Mouse (Mus musculus) embryonic facial prominence, embryonic 10.5 days (tissue): ENCODE measurements at regions not wholly inside any gene's neighbourhood (a gene's known extent, or its start where the extent isn't known, plus 50 kb on each side); places are given as distances from the start of the nearest gene placed in this dataset.

Experiments used
- DNase-seq: peaks from one replicate; pipeline ENCODE4 v3.0.0-alpha.2; 2017; ENCODE audit warnings: low spot score
- H3K27ac ChIP-seq: fragments of 300-500 bp; sonication (generic); replicated peaks from 2 replicates; pipeline ENCODE4 v1.5.1; 2016; ENCODE audit warnings: mild to moderate bottlenecking
- H3K27me3 ChIP-seq: fragments of 300-500 bp; sonication (generic); replicated peaks from 2 replicates; pipeline ENCODE4 v1.6.1; 2016; ENCODE audit warnings: low read depth, mild to moderate bottlenecking; ENCODE audit not compliant: poor library complexity, severe bottlenecking
- H3K36me3 ChIP-seq: fragments of 300-500 bp; sonication (generic); replicated peaks from 2 replicates; pipeline ENCODE4 v1.6.1; 2016; ENCODE audit warnings: mild to moderate bottlenecking, moderate library complexity
- H3K4me1 ChIP-seq: fragments of 300-500 bp; sonication (generic); 2 replicates; pipeline ENCODE4 v1.6.1; 2016
- H3K4me3 ChIP-seq: fragments of 300-500 bp; sonication (generic); 2 replicates; pipeline ENCODE4 v1.5.1; 2016; ENCODE audit warnings: mild to moderate bottlenecking, moderate library complexity
- H3K9me3 ChIP-seq: fragments of 300-500 bp; sonication (generic); 2 replicates; pipeline ENCODE4 v1.6.1; 2016; ENCODE audit warnings: mild to moderate bottlenecking
- WGBS: fragments of 180-500 bp; shearing (Covaris S2); methylation state at CpG from one replicate; pipeline ENCODE4 v1.1.7; 2016; 5-methylcytosine and 5-hydroxymethylcytosine counted together

- 82% methylated on average over 8 of the region's 8 CpGs for WGBS
- DNase-seq, result no peak
These were observed 198.3 kb upstream of the A430005L14Rik start for GRCm38 (mm10) chr4:153758781-153759180.

GRCm38 (mm10) chr4:153760934-153761333 lies 196.1 kb upstream of the A430005L14Rik start:
- no peak for DNase-seq
- Histone ChIP-seq H3K4me1 (no peaks in the 10 kb centered on the region), H3K36me3 (no peaks in the 10 kb centered on the region), H3K4me3 (no peak overlapping the region), H3K9me3 (no peaks in the 10 kb centered on the region), H3K27ac (no peak overlapping the region), H3K27me3 (no peaks in the 10 kb centered on the region)
- 84% methylated on average over 4 of the region's 4 CpGs for WGBS

More at GRCm38 (mm10) chr4:153758781-153759180, 198.3 kb upstream of the A430005L14Rik start:
- no peak overlapping the region for H3K27ac ChIP-seq
- no peak overlapping the region for H3K4me3 ChIP-seq
- no peaks in the 10 kb centered on the region for H3K36me3 ChIP-seq
- no peaks in the 10 kb centered on the region for H3K9me3 ChIP-seq
- H3K27me3 ChIP-seq, result no peaks in the 10 kb centered on the region
- no peaks in the 10 kb centered on the region for H3K4me1 ChIP-seq

- H3K27ac ChIP-seq, result no peak overlapping the region
- H3K27me3 ChIP-seq, result no peaks in the 10 kb centered on the region
- WGBS, result 81% methylated on average over 10 of the region's 10 CpGs
- no peak for DNase-seq
- H3K36me3 ChIP-seq, result no peaks in the 10 kb centered on the region
- H3K9me3 ChIP-seq, result no peaks in the 10 kb centered on the region
- H3K4me3 ChIP-seq, result no peak overlapping the region
- peaks cover 5% of the 10 kb centered on the region for H3K4me1 ChIP-seq
These were observed 193.6 kb upstream of the A430005L14Rik start for GRCm38 (mm10) chr4:153763413-153763812.

GRCm38 (mm10) chr4:153767713-153768112 lies 189.3 kb upstream of the A430005L14Rik start:
- no peak for DNase-seq
- 85% methylated on average over 9 of the region's 9 CpGs for WGBS

GRCm38 (mm10) chr4:153768350-153768749 lies 188.7 kb upstream of the A430005L14Rik start:
- Histone ChIP-seq H3K9me3 (no peaks in the 10 kb centered on the region), H3K27me3 (no peaks in the 10 kb centered on the region), H3K4me1 (peaks cover 36% of the 10 kb centered on the region), H3K36me3 (no peaks in the 10 kb centered on the region), H3K4me3 (no peak overlapping the region), H3K27ac (no peak overlapping the region; the same call in 1 of the 2 replicates)
- DNase-seq, result no peak
- whole genome bisulfite sequencing, result 39% methylated on average over 3 of the region's 3 CpGs

More at GRCm38 (mm10) chr4:153767713-153768112, 189.3 kb upstream of the A430005L14Rik start:
- Histone ChIP-seq H3K9me3 (no peaks in the 10 kb centered on the region), H3K4me1 (peaks cover 36% of the 10 kb centered on the region), H3K27ac (no peak overlapping the region), H3K4me3 (no peak overlapping the region), H3K36me3 (no peaks in the 10 kb centered on the region), H3K27me3 (no peaks in the 10 kb centered on the region)

- H3K27me3 ChIP-seq, result no peaks in the 10 kb centered on the region
These were observed 186.4 kb upstream of the A430005L14Rik start for GRCm38 (mm10) chr4:153770675-153771074.

GRCm38 (mm10) chr4:153780501-153780900 lies 176.5 kb upstream of the A430005L14Rik start:
- DNase-seq, result peak; percentile 51

More at GRCm38 (mm10) chr4:153770675-153771074, 186.4 kb upstream of the A430005L14Rik start:
- WGBS, result 57% methylated on average over 5 of the region's 5 CpGs
- H3K36me3 ChIP-seq, result no peaks in the 10 kb centered on the region
- peaks cover 36% of the 10 kb centered on the region for H3K4me1 ChIP-seq
- no peak overlapping the region for H3K27ac ChIP-seq
- H3K9me3 ChIP-seq, result no peaks in the 10 kb centered on the region
- no peak for DNase-seq
- no peak overlapping the region for H3K4me3 ChIP-seq

GRCm38 (mm10) chr4:153781271-153781670 lies 175.8 kb upstream of the A430005L14Rik start:
- DNase-seq, result no peak
- WGBS, result 84% methylated on average over 7 of the region's 7 CpGs
- H3K27ac ChIP-seq, result no peak overlapping the region

More at GRCm38 (mm10) chr4:153780501-153780900, 176.5 kb upstream of the A430005L14Rik start:
- 87% methylated on average over 2 of the region's 2 CpGs for WGBS
- Histone ChIP-seq H3K4me3 (no peak overlapping the region), H3K36me3 (no peaks in the 10 kb centered on the region), H3K9me3 (0 out of 2 replicates have a peak, but pooled peaks cover 2% of the 10 kb centered on the region), H3K27me3 (peaks cover 4% of the 10 kb centered on the region; the same call in 1 of the 2 replicates), H3K27ac (no peak overlapping the region), H3K4me1 (peaks cover 5% of the 10 kb centered on the region)

GRCm38 (mm10) chr4:153781981-153782521 lies 175.0 kb upstream of the A430005L14Rik start:
- Histone ChIP-seq H3K27me3 (peaks cover 4% of the 10 kb centered on the region; the same call in 1 of the 2 replicates), H3K36me3 (no peaks in the 10 kb centered on the region), H3K4me1 (peaks cover 8% of the 10 kb centered on the region), H3K4me3 (no peak overlapping the region), H3K27ac (no peak overlapping the region), H3K9me3 (0 out of 2 replicates have a peak, but pooled peaks cover 2% of the 10 kb centered on the region)
- no peak for DNase-seq
- 83% methylated on average over 10 of the region's 10 CpGs for WGBS

More at GRCm38 (mm10) chr4:153781271-153781670, 175.8 kb upstream of the A430005L14Rik start:
- Histone ChIP-seq H3K9me3 (0 out of 2 replicates have a peak, but pooled peaks cover 2% of the 10 kb centered on the region), H3K4me3 (no peak overlapping the region), H3K4me1 (peaks cover 8% of the 10 kb centered on the region), H3K27me3 (peaks cover 4% of the 10 kb centered on the region; the same call in 1 of the 2 replicates), H3K36me3 (no peaks in the 10 kb centered on the region)

GRCm38 (mm10) chr4:153784401-153784800 lies 172.6 kb upstream of the A430005L14Rik start:
- Histone ChIP-seq H3K9me3 (no peaks in the 10 kb centered on the region), H3K36me3 (no peaks in the 10 kb centered on the region), H3K27ac (no peak overlapping the region), H3K4me1 (peaks cover 25% of the 10 kb centered on the region), H3K27me3 (peaks cover 4% of the 10 kb centered on the region; the same call in 1 of the 2 replicates), H3K4me3 (no peak overlapping the region)
- WGBS, result 90% methylated on average over 11 of the region's 11 CpGs
- no peak for DNase-seq

- Histone ChIP-seq H3K9me3 (no peaks in the 10 kb centered on the region), H3K36me3 (no peaks in the 10 kb centered on the region), H3K4me1 (peaks cover 35% of the 10 kb centered on the region), H3K4me3 (no peak overlapping the region), H3K27ac (no peak overlapping the region), H3K27me3 (peaks cover 4% of the 10 kb centered on the region; the same call in 1 of the 2 replicates)
- 58% methylated on average over 4 of the region's 4 CpGs for WGBS
- no peak for DNase-seq
These were observed 171.5 kb upstream of the A430005L14Rik start for GRCm38 (mm10) chr4:153785564-153785963.

GRCm38 (mm10) chr4:153792307-153792706 lies 164.7 kb upstream of the A430005L14Rik start:
- Histone ChIP-seq H3K27me3 (peaks cover 28% of the 10 kb centered on the region), H3K9me3 (no peaks in the 10 kb centered on the region), H3K4me1 (peaks cover 45% of the 10 kb centered on the region), H3K4me3 (no peak overlapping the region), H3K36me3 (no peaks in the 10 kb centered on the region), H3K27ac (no peak overlapping the region; the same call in 1 of the 2 replicates)
- WGBS, result 52% methylated on average over 13 of the region's 13 CpGs
- no peak for DNase-seq

- Histone ChIP-seq H3K36me3 (no peaks in the 10 kb centered on the region), H3K27ac (no peak overlapping the region), H3K4me1 (peaks cover 10% of the 10 kb centered on the region; the same call in 1 of the 2 replicates), H3K4me3 (no peak overlapping the region), H3K27me3 (peaks cover 19% of the 10 kb centered on the region; the same call in 1 of the 2 replicates), H3K9me3 (no peaks in the 10 kb centered on the region)
- WGBS, result 89% methylated on average over 7 of the region's 7 CpGs
- DNase-seq, result no peak
These were observed 159.0 kb upstream of the A430005L14Rik start for GRCm38 (mm10) chr4:153798061-153798460.
